Mouse (Mus musculus): ENCODE results near the gene Cnbd2. TPM values are rescaled to one million over a fixed set of nuclear protein-coding genes. Genes with fewer than 3 reads are reported as not detected.
"Not testable (repeated sequence)": the region's sequence is repeated elsewhere in the genome, so short reads cannot be mapped to it uniquely, and the experiment has no call there.

Cnbd2 gene
- polyA plus RNA-seq, 1 experiment from 2014 or later = 2.3 TPM

GRCm38 (mm10) chr2:156401331-156401730, 89.2 kb downstream of the Cnbd2 start:
- H3K4me3 ChIP-seq = peak overlapping the region; percentile 33
- no peaks in the 10 kb centered on the region for H3K9me3 ChIP-seq
- no peaks in the 10 kb centered on the region for H3K27me3 ChIP-seq (ENCODE audit: insufficient read depth, poor library complexity, severe bottlenecking)
- peak; percentile 83 for DNase-seq (ENCODE audit: low spot score)
- 4% methylated on average over 9 of the region's 9 CpGs for WGBS
- peaks cover 10% of the 10 kb centered on the region for H3K4me1 ChIP-seq
- H3K36me3 ChIP-seq = no peaks in the 10 kb centered on the region
- peak overlapping the region; percentile 42; the same call in 1 of the 2 replicates for H3K27ac ChIP-seq

GRCm38 (mm10) chr2:156402036-156402435, 89.9 kb downstream of the Cnbd2 start:
- WGBS = 83% methylated on average over 3 of the region's 3 CpGs
- H3K4me1 ChIP-seq = peaks cover 15% of the 10 kb centered on the region
- H3K36me3 ChIP-seq = no peaks in the 10 kb centered on the region
- H3K27me3 ChIP-seq (ENCODE audit: insufficient read depth, poor library complexity, severe bottlenecking) = no peaks in the 10 kb centered on the region
- H3K4me3 ChIP-seq = no peak overlapping the region
- no peak for DNase-seq (ENCODE audit: low spot score)
- H3K27ac ChIP-seq = no peak overlapping the region
- H3K9me3 ChIP-seq = no peaks in the 10 kb centered on the region

GRCm38 (mm10) chr2:156406987-156407386, 94.9 kb downstream of the Cnbd2 start:
- peak overlapping the region; percentile 31; the same call in 1 of the 2 replicates for H3K27ac ChIP-seq
- no peaks in the 10 kb centered on the region for H3K36me3 ChIP-seq
- 28% methylated on average over 3 of the region's 3 CpGs for WGBS
- no peak overlapping the region for H3K4me3 ChIP-seq
- no peak for DNase-seq (ENCODE audit: low spot score)
- no peaks in the 10 kb centered on the region for H3K9me3 ChIP-seq
- H3K27me3 ChIP-seq (ENCODE audit: insufficient read depth, poor library complexity, severe bottlenecking) = 0 out of 2 replicates have a peak, but pooled peaks cover 4% of the 10 kb centered on the region
- H3K4me1 ChIP-seq = peaks cover 13% of the 10 kb centered on the region

GRCm38 (mm10) chr2:156408168-156408567, 96.1 kb downstream of the Cnbd2 start:
- Histone ChIP-seq H3K9me3 (no peaks in the 10 kb centered on the region), H3K27ac (0 out of 2 replicates have a peak overlapping the region, but pooled peaks have one; percentile 4), H3K36me3 (no peaks in the 10 kb centered on the region), H3K4me1 (peaks cover 13% of the 10 kb centered on the region), H3K4me3 (no peak overlapping the region), H3K27me3 (ENCODE audit: insufficient read depth, poor library complexity, severe bottlenecking) (0 out of 2 replicates have a peak, but pooled peaks cover 4% of the 10 kb centered on the region)
- 47% methylated on average over 8 of the region's 8 CpGs for WGBS
- no peak for DNase-seq (ENCODE audit: low spot score)

- not testable (repeated sequence) for H3K27ac ChIP-seq; H3K4me3 ChIP-seq; H3K9me3 ChIP-seq; H3K27me3 ChIP-seq (ENCODE audit: insufficient read depth, poor library complexity, severe bottlenecking); H3K36me3 ChIP-seq; DNase-seq (ENCODE audit: low spot score)
- H3K4me1 ChIP-seq = peaks cover 13% of the 10 kb centered on the region
- 80% methylated on average over 7 of the region's 7 CpGs for WGBS
Observed at GRCm38 (mm10) chr2:156411348-156411747, 99.2 kb downstream of the Cnbd2 start.

- no peaks in the 10 kb centered on the region for H3K9me3 ChIP-seq
- 64% methylated on average over 2 of the region's 2 CpGs for whole genome bisulfite sequencing
- peaks cover 28% of the 10 kb centered on the region for H3K27me3 ChIP-seq (ENCODE audit: insufficient read depth, poor library complexity, severe bottlenecking)
- no peaks in the 10 kb centered on the region for H3K36me3 ChIP-seq
- no peak overlapping the region for H3K27ac ChIP-seq
- no peak overlapping the region for H3K4me3 ChIP-seq
- no peak for DNase-seq (ENCODE audit: low spot score)
- no peaks in the 10 kb centered on the region for H3K4me1 ChIP-seq
Observed at GRCm38 (mm10) chr2:156414996-156415395, 102.9 kb downstream of the Cnbd2 start.

GRCm38 (mm10) chr2:156415674-156416073, 103.6 kb downstream of the Cnbd2 start:
- Histone ChIP-seq H3K27ac (no peak overlapping the region), H3K4me3 (no peak overlapping the region), H3K4me1 (peaks cover 5% of the 10 kb centered on the region), H3K27me3 (ENCODE audit: insufficient read depth, poor library complexity, severe bottlenecking) (peaks cover 34% of the 10 kb centered on the region), H3K9me3 (no peaks in the 10 kb centered on the region), H3K36me3 (no peaks in the 10 kb centered on the region)
- no peak for DNase-seq (ENCODE audit: low spot score)
- WGBS = 61% methylated on average over 5 of the region's 5 CpGs

- no peak overlapping the region for H3K4me3 ChIP-seq
- DNase-seq (ENCODE audit: low spot score) = no peak
- peaks cover 20% of the 10 kb centered on the region for H3K4me1 ChIP-seq
- H3K9me3 ChIP-seq = no peaks in the 10 kb centered on the region
- 68% methylated on average over 1 of the region's 1 CpGs for WGBS
- H3K27ac ChIP-seq = no peak overlapping the region
- no peaks in the 10 kb centered on the region for H3K36me3 ChIP-seq
- peaks cover 49% of the 10 kb centered on the region for H3K27me3 ChIP-seq (ENCODE audit: insufficient read depth, poor library complexity, severe bottlenecking)
Observed at GRCm38 (mm10) chr2:156417194-156417593, 105.1 kb downstream of the Cnbd2 start.

- Histone ChIP-seq H3K9me3 (no peaks in the 10 kb centered on the region), H3K27ac (no peak overlapping the region), H3K27me3 (ENCODE audit: insufficient read depth, poor library complexity, severe bottlenecking) (peaks cover 61% of the 10 kb centered on the region), H3K4me1 (peaks cover 26% of the 10 kb centered on the region), H3K4me3 (no peak overlapping the region), H3K36me3 (no peaks in the 10 kb centered on the region)
- no peak for DNase-seq (ENCODE audit: low spot score)
- WGBS = 68% methylated on average over 5 of the region's 5 CpGs
Observed at GRCm38 (mm10) chr2:156418467-156418866, 106.4 kb downstream of the Cnbd2 start.

- DNase-seq (ENCODE audit: low spot score) = no peak
- Histone ChIP-seq H3K27ac (peak overlapping the region; percentile 84), H3K27me3 (ENCODE audit: insufficient read depth, poor library complexity, severe bottlenecking) (peaks cover 75% of the 10 kb centered on the region), H3K4me3 (peak overlapping the region; percentile 79), H3K4me1 (peaks cover 26% of the 10 kb centered on the region), H3K36me3 (no peaks in the 10 kb centered on the region), H3K9me3 (no peaks in the 10 kb centered on the region)
- WGBS = 9% methylated on average over 14 of the region's 14 CpGs
Observed at GRCm38 (mm10) chr2:156420327-156420693, 108.2 kb downstream of the Cnbd2 start.

GRCm38 (mm10) chr2:156420694-156421380, 108.7 kb downstream of the Cnbd2 start, which contains the start of gene Epb41l1:
TSS of gene Epb41l1 (plus strand) at chr2:156420909.
- peaks cover 26% of the 10 kb centered on the region for H3K4me1 ChIP-seq
- H3K36me3 ChIP-seq = no peaks in the 10 kb centered on the region
- peak within 1 kb of the TSS; percentile 79 for H3K4me3 ChIP-seq
- H3K27me3 ChIP-seq (ENCODE audit: insufficient read depth, poor library complexity, severe bottlenecking) = peaks cover 80% of the 10 kb centered on the region
- H3K27ac ChIP-seq = peak within 1 kb of the TSS; percentile 84
- under 1% methylated on average over 75 of the region's 76 CpGs for WGBS
- peak; percentile 84 for DNase-seq (ENCODE audit: low spot score)
- no peaks in the 10 kb centered on the region for H3K9me3 ChIP-seq

- WGBS = under 1% methylated on average over 36 of the region's 36 CpGs
- Histone ChIP-seq H3K4me1 (peaks cover 26% of the 10 kb centered on the region), H3K36me3 (no peaks in the 10 kb centered on the region), H3K9me3 (no peaks in the 10 kb centered on the region), H3K27ac (peak overlapping the region; percentile 84), H3K27me3 (ENCODE audit: insufficient read depth, poor library complexity, severe bottlenecking) (peaks cover 82% of the 10 kb centered on the region), H3K4me3 (peak overlapping the region; percentile 79)
- DNase-seq (ENCODE audit: low spot score) = no peak
Observed at GRCm38 (mm10) chr2:156421381-156422110, 109.4 kb downstream of the Cnbd2 start.

- no peaks in the 10 kb centered on the region for H3K9me3 ChIP-seq
- peaks cover 81% of the 10 kb centered on the region for H3K27me3 ChIP-seq (ENCODE audit: insufficient read depth, poor library complexity, severe bottlenecking)
- H3K27ac ChIP-seq = no peak overlapping the region
- peak overlapping the region; percentile 27; the same call in 1 of the 2 replicates for H3K4me3 ChIP-seq
- 0% methylated on average over 7 of the region's 8 CpGs for WGBS
- no peaks in the 10 kb centered on the region for H3K36me3 ChIP-seq
- peaks cover 26% of the 10 kb centered on the region for H3K4me1 ChIP-seq
- no peak for DNase-seq (ENCODE audit: low spot score)
Observed at GRCm38 (mm10) chr2:156422631-156423030, 110.5 kb downstream of the Cnbd2 start.
